Mouse (Mus musculus) embryonic fibroblast, embryonic 13.5 days (primary cell): ENCODE measurements at regions not wholly inside any gene's neighbourhood (a gene's known extent, or its start where the extent isn't known, plus 50 kb on each side); places are given as distances from the start of the nearest gene placed in this dataset.

Experiments used
- CTCF ChIP-seq: IDR thresholded peaks from 2 replicates; pipeline ENCODE4 v1.5.1; 2011; ENCODE audit warnings: mild to moderate bottlenecking, control low read depth, low read length, moderate library complexity, borderline replicate concordance; ENCODE audit not compliant: insufficient read depth
- POLR2A ChIP-seq: IDR thresholded peaks from 2 replicates; pipeline ENCODE4 v1.6.1; 2011; ENCODE audit warnings: low read depth, mild to moderate bottlenecking, control low read depth, low read length, moderate library complexity

DNA sequence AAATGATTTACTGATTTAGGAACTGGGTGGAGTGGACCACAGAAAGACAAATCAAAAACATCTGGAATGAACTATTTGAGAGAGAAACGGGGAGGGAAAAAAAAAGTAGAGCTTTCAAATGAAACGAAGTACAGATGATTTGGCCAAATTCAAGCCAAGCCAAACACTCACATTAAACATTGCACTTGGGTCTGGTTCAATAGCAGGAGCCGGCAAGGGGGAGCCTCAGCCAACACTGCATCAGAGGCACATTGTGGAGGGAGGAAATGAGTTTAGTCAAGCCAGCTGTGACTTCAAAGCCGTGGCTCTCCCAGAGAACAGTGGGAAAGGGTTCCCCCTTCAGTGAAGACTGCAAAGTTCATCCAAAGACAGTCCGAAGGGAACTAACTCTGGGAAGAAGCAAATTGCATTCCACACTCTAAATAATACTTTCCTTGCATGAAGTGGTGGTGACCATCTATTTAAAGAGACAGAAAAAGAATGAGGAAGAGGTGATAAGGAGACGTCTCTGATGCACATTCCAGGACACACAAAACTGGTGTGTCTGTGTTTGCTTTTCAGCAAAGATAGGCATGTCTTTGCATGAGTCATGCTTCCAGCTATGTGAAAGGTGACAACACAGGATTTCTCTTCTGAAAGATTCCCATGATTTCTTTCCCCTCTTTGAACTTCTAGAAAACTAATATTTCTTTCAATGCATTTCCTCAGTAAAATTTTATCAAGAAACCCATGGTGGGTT lies 504.5 kb downstream of the Gsdmc2 start:
- no peak for TF ChIP-seq POLR2A
- no peak for TF ChIP-seq CTCF
